Mouse (Mus musculus): ENCODE measurements at regions not wholly inside any gene's neighbourhood (a gene's known extent, or its start where the extent isn't known, plus 50 kb on each side); places are given as distances from the start of the nearest gene placed in this dataset.

DNA sequence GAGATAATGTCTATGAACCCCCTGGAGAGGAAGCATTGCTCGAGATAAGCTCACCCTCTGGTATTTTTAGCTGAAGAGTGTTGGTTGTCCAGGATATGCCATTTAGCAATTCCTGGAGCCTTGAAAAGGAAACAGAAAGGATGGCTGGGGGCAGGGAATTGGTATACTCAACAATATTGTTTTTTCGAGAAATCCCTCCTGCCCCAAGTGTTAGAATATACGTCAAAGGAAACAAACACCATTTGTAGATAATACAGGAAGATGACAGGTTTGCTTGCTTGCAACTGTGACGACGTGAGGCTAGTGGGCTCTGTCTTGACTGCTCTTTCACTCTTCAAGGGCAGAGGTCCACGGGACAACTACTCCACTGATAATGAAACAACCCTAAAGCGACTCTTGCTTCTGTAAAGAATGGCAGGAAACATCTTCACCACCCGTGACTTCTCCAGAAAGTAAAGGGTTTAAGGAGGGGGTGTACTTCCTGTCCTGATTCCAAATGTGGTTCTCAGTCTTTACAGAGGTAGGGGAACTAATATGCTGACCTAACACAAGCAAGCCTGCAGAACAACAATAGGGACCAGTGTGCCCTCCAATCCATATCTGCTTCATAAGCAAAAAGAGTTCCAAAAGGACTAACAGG, 270.3 kb downstream of the Ets1 start:
- peak; percentile 53 for DNase-seq (ENCODE audit: low spot score)

DNA sequence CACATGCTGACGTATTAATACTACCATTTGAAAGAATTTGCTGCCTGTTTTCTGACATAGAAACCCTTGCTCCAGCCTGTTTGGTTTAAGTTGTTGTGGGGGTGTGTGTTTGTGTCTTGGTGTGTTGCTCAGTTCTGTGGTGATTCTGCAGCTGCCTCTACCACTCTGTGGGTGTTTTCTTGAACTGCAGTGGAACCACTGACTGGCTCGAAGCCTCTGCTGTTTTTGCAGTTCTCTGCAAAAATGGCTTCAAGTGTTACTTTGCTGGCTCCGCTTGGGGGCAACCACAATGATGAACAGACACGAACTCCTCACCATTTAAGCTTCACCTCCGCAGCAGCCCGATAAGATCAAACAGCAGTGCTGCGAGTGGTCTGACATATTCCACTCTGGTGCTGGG, 274.6 kb downstream of the Ets1 start:
- peak; percentile 64 for DNase-seq (ENCODE audit: low spot score)

DNA sequence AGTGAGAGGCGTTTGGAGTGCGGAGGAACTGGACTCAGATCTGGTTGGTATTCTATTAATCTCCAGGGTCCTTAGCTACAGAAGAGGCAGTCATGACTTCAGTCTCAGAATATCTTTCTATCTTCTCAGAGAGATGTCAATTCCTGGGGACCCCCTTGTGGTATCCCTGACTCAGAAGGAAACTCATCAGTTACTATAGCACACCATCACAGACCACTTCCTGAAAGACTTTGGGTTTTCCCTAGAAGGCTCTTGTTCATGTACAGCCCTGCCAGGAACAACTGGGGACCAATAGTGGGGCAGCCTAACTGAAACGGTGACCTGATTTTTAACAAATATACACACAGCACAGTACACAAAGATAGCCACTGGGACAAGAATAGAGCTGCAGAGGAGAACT, 279.6 kb downstream of the Ets1 start:
- no peak for DNase-seq (ENCODE audit: low spot score)

DNA sequence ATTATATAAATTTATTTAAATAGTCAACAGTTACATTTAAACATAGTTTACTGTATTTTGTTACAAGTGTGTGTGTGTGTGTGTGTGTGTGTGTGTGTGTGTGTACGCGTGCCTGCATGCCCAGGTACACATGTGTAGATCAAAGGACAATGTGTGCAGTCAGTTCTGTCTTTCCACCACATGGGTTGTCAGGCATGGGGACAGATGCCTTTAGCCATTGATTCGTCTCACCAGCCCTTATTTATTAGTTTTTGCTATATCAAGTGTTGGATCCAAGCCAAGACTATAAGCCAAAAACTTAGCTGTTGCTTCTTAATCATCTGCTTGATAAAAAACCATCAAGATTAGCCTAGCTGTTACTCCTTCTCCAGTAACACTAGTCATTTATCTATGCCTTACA, 280.7 kb downstream of the Ets1 start:
- DNase-seq (ENCODE audit: low spot score): no peak

DNA sequence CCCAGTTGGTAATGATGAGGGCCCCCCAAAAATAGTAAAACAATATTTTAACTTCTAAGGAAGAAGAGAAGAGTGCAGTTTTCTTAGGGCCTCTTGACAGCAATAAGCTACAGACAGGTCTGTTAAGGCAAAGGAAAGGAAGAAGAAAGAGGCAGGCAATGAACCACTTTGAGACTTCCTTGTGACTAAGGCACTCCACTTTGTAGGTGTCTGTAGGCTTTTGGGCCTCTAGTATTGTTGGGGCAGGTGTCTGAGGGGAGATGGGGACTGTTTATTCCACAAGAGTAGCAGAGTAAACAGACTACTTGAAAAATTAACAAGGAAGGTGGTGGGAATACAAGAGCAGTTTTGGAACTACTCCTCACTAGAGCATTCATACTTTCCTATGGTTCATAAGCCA, 287.9 kb downstream of the Ets1 start:
- peak; percentile 44 for DNase-seq (ENCODE audit: low spot score)

DNA sequence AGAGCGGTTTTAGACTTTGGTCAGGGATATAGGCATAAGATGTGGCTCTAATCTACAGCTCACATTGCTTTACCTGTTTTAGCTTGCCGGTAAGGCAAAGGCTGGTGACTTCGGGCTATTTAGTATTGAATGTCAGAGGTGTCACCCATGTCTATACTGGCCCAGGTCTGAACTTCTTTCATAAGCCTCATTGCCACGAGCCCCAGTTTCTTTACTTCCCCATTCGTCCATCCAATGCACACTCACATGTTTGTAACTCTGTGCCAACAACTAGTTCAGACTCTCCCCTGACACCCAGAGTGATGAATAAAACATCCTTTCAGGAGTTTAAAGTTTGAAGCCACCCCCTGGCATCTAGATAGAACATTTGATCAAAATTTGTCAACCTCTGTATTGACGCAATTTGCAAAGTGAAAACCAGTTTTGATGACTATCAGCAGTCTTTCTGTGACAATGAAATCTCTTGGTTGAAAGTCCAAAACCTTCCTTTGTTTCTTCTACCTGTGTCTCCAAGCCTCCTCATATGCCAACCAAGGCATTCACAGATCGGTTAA, 288.4 kb downstream of the Ets1 start:
- DNase-seq (ENCODE audit: low spot score): no peak

DNA sequence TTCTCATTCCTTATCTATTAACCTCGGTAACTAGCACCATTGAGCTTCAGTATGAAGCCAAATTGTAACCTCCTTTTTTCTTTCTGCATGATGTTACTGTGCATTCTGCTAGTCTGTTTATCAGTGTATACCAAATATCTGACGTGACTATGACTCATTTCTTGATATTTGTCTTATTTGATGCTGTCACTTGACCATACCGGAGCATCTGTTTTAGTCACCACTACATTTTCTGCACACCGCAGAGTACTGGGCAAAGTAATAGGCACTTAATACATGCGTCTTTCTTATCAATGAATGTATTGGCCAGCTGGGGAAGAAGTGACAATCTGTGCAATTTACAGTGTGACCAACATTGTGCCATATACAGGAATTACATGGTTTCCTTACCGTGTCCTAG, 289.0 kb downstream of the Ets1 start:
- DNase-seq (ENCODE audit: low spot score): no peak

DNA sequence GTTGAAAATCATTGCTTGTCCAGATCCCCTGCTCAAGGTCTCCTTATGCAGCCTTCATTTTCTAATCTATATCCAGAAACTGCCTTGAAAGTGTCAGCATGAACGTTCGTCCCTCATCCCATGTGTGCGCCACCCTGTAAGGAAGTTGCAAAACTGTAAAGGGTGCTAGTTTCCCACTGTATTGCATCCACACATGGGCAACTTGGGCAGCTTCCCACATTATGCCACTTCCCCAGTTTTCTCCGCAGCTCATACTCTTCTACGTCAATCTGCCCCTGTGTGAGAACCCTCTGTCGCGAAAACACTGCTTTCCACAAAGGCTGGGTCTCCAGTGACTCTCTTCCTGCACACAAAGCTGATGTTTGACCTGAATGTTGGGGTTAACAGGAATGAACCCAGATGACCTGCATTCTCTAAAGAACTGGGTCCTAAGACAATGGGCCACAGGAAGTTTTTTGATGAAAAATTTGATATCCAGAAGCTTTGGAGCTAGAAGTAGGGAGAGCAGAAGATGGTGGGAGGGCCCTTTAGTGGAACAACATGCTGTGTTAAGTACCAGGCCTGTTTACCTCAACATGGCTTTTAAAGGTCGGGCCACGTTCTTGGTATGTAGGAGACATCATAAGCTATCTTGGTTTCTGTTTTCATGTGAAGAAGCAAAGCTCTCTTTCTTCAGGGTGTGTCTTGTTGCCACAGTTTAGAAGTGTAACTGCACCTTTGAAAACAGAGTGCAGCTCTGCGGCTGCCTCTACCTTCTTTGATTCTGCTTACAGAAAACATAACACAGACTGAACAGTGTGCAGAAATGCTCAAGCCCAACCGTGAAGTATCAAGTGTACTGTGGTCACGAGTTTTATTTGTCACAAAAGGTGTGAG, 289.9 kb downstream of the Ets1 start:
- DNase-seq (ENCODE audit: low spot score): peak; percentile 85

DNA sequence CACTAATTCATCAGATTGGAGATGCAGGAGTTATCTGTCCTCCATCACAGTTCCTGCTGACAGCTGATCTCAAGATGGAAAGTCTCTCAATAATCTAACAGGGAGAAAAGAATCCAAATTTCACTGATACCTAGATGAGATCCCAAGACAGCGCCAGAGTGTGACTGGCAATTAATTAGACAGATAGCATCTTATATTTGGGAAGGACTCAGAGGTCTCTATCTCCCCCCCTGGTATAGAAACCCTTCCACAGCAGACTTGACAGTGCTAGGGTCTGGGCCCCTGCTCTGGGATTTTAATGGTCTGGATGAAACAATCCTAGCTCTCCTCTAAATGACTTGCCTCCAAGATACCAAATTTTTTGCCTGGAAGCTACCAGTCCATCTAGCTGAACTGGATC, 291.6 kb downstream of the Ets1 start:
- DNase-seq (ENCODE audit: low spot score): no peak

DNA sequence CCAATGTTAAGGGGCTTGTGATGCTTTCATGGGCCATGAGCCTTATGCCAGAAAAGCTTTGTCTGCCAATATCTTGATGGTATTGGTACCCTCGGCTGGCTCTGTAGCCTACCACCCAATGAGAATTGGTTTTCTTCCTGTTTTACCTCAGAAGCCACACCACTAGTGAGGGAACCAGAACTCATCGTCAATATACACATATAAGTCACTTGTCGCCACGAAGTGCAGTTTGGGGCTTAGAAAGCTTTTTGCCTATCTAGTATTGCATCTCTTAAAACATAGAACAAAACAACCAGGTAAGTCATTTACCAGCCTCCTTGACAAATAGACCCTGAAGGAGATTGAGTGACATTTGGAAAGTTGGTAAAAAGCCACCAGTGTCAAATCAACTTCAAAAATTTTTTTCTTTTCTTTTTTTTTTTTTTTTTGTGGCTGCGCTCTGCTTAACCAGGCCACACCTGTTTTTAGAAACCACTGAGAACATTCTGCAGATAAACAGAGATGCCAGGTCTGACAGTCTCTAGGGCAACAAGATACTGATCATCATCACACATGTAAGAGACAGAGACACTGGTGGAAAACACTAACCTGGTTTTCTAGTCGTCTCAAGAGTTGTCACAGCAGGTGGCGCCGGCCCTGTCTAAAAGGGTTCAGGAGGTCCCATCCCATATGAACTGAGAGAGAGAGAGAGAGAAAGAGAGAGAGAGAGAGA, 292.4 kb downstream of the Ets1 start:
- peak; percentile 94 for DNase-seq (ENCODE audit: low spot score)

DNA sequence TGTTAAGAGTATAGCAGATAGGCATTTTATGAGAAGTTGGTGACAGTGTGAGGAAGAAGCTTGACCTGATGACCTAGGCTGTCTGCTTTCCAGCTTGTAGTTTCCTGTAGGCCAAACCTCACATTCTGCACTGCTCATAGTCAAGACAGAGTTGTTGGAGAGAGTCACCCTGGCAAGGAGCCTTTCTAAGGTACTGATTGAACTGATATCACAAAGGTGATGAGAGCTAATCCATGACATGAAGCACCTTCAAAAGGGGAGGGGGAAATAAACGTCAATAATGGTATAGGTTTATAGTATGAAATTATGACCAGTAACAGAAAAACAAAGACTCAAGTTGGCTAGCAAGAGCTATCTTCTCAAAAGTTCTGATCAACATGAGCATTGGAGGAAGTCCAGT, 293.3 kb downstream of the Ets1 start:
- no peak for DNase-seq (ENCODE audit: low spot score)

DNA sequence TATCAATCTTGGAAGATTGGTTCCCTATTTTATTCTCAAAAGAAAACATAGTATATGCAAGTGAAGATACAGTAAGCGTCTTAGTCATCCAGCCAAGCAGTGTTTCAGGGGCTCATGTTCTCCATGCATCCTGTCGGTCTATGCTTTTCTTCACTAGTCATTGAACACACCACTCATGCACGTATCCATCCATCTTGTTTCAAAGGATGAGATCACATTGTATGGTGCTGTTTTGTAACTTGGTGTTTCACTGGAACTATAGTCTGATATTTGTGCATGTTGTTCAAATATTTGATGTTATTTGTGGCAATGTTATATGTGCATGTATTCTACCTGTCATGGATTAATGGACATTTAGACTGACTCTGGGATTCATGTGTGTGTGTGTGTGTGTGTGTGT, 293.8 kb downstream of the Ets1 start:
- DNase-seq (ENCODE audit: low spot score): no peak

DNA sequence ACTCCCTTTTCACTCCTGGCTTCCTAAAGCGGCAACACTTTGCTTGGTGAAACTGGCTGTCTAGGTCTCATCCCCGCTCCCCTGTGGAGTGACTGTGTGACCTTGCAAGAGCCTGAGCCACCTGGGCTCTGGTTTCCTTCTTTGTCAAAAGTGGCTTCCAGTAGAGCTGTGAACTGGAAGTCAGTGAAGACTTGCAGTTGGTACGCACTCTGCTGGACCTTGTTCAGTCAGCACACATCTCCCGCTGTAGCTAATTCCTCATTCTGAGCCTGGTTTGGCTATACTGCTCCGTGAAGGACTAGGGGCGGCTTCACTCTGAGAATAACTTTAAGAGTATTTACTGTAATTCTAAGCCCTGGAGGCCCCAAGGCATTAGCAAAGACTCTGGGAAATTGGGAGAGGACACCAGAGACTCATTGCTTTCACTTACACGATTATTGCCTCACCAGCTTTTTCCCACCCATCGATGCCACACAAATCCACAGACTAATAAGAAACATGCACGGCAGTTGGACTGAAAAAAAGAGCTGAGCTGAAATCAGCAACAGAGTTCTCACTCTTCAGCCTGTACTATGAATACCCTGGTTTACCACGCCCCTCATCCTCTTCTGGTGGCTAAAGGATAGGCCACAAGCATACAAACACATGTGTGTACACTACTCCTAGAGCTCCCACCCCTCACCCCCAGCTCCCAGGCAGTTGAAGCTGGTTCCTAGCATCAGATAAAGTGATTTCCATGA, 295.4 kb downstream of the Ets1 start:
- DNase-seq (ENCODE audit: low spot score): peak; percentile 75

DNA sequence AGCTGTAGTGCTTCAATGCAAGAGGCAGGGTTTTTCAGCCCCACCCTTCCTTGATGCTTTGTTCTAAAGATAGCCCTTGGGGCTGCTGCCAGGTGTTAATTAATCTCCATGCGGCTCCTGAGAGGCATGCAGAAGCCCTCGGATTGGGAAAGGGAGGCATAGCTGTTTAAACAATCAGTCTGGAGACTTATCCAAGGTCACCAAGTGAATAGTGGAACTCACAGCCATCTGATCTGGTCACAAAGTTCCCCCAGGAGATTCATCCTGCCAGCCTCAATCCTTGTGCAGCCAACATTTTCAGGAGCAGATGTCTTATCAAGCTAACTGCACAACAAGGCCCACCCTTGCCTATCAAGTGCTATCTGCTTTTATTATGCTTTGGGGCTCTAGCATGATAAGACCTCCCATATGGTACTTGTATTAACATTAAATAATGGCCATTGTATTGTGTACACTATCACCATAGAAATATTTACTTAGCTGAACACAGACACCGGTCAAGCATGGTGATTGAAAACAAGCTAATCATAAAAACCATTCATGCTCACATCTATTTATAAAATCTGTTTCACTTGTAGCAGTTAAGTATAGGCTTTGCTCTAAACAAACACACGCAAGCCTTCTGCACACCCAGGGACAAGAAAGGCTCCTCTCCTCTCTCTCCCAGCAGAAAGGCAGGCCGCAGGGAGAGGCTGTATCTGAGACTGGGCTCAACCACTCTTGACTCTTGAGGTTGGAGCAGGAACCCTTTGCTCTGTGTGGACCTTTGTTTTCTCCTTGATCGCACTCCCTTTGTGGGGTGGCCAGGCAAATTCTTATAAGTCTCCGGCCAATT, 297.4 kb downstream of the Ets1 start:
- DNase-seq (ENCODE audit: low spot score): peak; percentile 45

DNA sequence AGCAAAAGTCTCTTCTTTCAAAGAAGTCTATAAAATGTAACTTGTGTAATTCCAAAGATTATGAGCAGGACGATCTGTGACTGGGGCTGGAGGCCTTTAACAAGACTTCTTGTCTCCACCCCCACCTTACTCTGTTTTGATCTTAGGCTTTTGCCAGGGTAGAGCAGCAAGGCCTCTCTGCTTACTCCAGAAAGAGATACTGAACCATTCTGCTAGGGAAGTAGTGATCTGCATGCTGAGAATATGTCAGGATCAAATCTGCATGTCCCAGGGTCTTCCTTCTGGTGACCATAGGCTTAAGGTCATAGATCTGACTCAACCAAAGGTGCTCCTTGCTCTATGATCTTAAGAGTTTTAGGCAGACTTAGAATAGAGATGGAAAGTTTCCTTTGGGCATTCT, 298.4 kb downstream of the Ets1 start:
- no peak for DNase-seq (ENCODE audit: low spot score)

DNA sequence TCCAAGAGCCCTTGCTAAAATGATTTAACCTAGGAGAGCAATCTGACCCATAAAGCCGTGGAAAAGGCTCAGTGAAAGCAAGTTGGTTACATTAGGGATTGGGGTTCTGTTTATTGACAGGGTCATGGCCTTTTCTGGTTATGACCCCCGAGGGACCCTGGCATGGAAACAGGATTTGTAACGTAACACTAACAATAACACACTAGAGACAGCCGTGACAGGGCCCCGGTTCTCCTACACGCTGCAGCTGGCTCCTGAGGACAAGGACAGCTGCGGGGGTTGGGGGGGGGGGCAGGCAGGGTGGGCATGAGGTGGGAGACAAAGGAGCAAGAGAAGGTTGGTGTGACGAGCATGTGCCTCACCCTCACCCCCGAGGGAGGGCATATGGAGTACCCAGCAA, 300.4 kb downstream of the Ets1 start:
- peak; percentile 37 for DNase-seq (ENCODE audit: low spot score)

DNA sequence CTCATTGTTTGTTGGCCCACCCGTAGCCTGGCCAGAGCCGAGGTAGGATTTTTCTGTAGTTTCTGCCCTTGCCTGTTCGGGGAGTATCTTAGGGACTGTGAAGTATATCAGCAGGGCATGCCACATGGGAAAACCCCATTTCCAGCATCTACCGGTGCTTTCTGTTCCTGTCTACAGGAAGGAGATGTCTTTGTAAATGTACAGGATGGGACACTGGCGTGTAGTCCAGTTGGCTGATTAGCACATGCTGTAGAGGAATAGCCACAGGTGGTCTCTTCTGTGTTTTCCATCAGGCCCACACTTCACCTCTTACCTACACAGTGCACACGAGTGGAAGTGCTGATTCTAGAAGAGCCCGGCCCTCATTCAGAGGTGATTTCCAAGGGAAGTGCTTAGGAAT, 301.4 kb downstream of the Ets1 start:
- no peak for DNase-seq (ENCODE audit: low spot score)

DNA sequence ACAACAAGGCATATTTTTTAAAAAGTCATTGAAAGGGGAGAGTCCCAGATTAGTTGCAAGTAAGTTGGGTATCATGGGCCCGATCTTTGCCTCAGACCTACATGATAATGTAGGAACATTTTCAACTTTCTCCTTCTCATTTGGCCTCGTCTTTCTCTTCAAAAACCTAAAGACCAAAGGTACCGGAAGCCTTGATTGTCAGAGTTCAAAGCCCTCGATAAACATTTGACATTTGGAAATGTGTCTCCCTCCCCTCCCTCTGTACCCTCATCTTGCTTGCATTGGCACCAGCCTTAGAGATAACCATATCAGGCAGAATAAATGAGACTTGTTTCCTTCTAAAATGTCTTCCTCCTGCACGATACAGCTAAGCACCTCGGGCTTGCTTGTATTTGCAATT, 302.8 kb downstream of the Ets1 start:
- DNase-seq (ENCODE audit: low spot score): peak; percentile 53

DNA sequence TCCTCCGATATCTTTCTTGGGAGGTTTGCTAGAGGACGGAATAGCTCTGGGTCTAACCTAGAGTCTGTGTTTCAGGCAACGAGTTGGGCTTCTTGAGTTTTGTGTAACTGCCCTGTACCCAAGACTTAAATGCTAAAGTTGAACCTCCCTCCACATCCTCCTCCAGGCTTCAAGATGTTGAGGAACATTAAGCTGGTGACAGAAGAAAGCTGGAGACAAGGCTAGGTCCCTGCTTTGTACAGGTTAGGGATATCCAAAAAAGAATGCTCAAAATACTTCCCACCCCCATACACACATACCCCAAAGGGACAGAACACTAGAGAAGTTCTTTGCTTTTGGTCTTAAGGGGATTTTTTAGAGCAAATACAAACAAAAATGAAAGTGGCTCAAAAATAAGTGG, 303.6 kb downstream of the Ets1 start:
- DNase-seq (ENCODE audit: low spot score): no peak

DNA sequence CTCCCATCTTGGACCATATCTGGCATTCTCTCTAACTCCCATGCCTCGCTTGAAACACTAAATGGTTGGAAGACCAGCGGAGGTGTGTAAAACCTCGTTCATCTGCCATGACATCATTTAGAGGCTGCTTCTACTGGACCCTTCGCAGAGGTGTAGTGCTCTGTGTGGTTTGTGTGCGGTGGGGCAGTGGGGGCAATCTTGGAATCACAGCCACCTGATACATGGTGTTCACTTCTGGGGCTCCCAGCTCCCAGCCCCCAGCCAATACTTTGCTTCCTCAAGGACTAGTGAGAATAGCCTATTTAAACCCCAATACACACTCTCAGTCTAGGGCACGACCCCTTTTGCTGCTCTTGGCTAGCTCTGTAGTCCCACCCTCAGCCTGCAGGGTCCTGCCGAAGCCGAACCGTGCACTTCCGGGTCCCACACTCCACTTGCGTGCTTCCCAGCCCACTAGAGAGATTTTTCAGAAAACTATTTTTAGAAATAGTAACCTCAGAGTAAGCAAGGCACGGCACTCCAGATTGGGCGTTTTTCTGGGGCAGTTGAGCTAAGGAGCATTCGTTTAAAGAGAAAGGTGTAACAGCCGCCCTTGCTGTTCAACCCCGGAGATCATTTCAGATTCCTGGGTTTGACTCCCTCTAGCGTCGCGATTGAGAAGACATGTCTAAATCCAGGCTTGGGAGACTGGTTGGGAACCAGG, 304.2 kb downstream of the Ets1 start:
- DNase-seq (ENCODE audit: low spot score): peak; percentile 90
